Mouse (Mus musculus): ENCODE measurements around the gene Ston1.
A peak's percentile ranks its signal among the peaks of the same experiment; 100 is the strongest.

Ston1 gene

DNA sequence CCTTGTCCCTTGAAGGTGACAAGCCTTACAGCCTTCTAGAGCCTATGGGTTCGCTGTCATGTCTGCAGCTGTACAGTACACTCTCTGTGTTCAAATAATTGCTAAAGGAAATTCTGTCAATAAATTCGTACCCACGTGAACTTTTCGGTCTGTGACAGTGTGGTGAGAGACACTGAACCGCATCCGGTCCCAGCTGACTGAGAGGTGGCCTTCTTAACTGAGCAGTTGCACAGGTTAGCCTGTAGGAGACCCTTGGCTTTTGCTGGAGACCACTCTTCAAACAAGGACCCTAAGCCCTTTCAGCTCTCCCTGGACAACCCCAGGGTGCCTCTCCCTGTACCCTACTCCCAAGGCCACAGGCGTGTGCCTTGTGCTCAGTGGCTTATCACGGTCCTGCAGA, 9.3 kb upstream of the Ston1 start:
- no peak for DNase-seq

DNA sequence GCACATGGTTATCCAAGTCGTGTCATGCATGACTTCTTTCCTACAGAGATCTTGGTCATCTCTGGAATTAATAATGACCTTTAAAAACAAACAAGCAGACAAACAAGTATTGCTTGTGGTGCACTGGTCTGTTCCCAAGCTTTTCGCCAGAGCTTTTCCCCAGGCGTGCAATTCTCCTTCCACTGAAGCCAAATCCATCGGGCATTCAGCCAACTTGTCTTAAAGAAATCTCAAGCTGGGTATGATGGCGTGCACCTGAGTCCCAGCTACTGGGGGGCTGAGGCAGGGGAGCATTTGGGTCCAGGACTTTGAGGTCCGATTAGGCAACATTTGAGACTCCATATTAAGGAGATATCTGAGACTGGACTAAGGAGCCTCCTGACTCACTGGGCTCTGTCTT, 7.2 kb upstream of the Ston1 start:
- DNase-seq, result no peak

DNA sequence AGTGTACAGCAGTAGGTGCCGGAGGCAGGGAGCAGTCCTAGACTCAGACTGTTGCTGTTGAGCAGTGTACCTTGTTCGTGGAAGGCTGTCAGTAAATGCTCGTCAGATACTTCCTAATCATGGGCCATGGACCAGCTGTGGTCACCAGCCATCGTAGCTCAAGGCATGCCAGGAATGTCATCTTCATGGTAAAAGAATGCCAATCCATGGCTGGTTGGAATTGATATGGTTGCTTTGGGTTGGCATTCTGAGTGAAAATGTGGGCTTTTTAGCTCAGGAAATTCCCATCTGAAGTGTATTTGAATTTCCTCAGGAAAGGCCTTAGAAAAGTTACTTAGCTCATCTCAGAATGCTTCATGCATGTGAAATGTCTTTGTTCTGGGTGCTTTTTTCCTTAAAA, 2.4 kb upstream of the Ston1 start:
- DNase-seq, result no peak

DNA sequence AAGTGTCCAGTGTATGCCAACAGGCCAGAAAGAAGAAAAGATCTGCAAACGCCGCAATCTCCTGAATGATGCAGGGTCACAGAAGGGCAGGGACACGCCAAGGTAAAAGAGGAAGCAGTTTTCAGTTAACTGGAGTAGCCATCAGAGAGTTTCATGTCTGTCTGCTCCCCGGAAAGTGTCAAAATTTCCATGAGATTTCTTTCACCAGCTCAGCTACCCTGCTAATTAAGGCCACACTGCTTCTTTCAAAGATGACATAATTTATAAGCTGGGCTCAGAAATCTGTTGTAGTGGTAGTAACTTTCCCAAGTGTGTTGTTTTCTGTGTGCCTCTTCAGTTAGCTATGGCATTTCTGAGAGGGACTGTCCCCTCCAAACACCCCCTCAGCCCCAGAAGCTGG, 1.4 kb upstream of the Ston1 start:
- DNase-seq, result no peak

DNA sequence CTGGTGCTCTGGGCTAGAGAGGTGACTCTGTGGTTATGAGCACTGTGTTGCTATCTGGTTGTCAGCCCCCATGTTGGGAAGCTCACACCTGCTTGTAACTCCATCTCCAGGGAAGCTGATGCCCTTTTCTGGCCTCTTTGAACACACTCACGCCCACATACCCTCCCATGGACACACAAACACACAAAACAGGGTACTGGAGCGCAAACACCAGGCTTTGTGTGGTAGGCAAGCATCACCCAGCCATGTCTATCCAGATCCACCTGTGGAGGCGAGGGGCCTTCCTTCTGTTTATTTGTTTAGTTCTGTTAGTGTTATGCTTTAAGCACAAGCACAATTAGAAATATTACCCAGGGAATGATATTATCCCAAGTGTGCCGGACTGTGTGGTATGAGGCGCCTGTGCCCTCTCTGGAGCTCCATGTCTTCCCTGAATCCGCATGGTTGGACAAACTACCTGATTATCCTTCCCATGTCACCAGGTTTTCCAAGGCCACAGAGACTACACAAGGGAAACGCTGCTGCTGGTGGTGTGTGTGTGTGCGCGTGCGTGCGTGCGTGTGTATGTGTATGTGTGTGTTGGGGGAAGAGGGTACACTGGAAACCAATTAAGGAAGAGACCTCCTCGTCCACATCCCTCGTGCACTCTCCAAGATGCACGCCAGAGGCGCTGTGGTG, 801 bp upstream of the Ston1 start:
- no peak for DNase-seq

DNA sequence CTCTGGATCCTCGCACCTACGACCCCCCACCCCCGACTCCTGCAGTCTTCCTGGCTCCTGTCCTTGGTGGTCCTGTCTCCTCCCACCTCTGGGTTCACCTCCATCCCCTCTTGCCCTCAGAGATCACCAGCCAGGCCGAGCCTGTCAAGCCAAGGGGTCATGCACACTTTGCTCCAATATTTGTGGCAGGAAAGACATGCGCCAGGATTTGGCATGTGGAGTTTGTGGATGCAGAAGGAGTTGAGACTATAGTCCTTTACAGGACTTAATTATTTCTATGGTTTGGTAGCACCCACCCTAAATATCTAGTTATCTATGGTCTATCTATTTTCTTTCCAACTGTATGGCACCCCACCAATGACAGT, 554 bp downstream of the Ston1 start:
- no peak for DNase-seq

DNA sequence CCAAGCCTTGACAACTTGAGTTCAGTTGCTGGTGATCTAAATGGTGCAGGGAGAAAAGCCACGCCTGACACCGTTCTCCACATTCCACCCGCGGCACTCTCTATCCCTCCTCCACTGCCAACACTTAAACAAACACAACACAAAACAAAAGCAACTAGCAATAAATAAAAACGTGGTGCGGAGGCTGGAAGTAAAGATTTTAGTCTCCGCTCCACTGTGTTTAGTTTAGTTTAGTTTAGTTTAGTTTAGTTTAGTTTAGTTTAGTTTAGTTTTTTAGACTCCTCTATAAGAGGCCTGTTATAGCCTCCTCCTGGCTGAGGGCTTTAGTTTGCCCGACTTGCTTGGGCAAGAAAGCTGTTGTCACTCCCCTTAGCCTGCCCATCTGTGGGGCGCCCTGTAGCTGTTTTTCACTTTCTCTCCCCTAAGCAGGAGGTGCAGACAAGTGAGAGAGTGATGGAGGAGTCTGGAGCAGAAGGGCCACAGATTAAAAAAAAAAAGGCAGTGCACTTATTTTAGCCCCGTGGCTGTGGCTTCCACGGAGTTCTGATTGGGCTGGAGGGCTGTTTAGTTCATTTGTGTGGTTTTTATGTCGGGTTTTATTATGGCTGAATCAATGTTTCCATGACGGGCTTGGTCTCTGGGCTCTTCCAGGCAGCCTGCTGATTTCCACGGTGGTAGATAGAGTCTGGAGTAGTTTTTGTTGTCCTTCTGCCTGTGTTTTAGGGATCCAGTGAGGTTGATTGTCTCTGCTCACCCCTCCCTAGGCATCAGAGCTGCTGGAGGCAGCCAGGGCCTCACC, 1.3 kb downstream of the Ston1 start:
- peak; percentile 45 for DNase-seq

DNA sequence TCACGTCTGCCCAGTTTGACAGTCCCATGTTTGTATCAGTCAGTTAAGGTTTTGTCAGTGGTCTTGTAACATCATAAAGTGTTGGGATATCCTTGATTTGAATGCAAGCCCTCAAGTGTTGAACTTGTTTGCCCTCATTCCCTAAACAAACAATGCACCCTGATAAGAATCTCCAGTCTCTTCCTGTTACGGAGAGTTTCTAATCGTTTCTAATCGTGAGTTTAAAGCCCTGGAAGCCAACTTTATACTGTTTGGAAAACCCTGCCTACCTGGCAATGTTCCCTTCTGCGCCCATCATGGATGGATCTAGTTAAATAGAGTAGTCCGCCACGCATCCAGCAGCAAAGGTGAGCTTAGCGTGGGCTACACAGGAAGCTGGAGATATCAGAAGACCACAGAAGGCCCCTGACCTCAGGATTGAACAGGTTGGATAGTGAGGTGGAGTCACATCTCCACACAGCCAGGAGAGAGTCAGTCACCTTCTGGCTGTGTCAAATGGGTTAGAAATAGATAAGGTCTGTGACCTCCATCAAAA, 3.1 kb downstream of the Ston1 start:
- no peak for DNase-seq

DNA sequence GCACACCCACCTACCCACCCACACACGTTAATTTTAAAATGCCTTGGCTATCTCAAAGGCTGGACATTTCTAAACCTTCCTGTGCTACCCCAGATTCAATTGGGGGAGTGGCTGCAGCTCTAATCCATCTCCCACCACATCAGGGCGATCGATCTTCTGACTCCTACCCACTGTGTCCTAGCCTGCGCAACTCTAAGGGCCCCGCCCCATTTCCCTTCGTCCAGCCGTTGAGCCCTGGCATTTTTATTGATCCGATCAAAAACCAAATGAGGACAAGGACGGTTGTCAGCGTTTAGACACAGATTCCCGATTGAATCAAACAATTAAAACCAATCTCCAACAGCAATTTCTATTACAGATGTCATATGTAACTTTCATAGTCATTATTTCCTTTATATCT, 6.5 kb downstream of the Ston1 start:
- no peak for DNase-seq

DNA sequence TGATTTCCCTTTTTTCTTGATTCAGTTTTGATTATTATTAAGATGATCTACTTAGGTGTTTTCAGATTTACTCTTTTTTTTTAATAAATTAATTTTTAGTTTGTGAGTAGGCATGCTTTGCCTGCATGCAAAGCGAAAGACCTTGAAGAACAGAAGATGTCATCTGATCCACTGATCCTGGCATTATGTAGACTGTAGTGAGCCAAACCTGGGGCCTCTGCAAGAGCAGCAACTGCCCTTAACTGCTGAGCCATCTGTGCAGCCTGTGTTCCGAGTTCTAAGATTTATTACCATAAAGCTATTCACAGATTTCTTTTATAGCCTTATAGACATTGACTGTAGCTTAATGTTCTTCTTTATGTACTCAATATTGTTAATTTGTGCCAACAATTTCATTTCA, 8.6 kb downstream of the Ston1 start:
- DNase-seq, result no peak

DNA sequence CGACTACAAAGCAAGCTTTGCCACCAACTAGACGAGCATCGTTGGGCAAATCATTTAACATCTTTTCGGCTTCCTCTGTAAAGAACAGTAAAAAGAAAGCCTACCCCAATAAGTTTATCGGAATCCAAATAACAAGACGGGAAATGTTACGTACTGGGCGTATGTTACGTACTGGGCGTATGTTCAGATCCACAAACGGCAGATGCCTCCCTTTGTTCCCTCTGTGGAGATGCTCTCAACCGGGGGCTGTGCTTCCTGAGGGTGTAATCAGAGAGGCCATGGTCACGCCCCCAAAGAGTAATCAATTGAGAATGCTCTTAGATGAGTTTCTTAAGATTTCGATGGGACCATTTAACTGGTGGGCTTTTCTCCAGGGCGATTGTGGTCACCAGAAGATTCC, 11.9 kb downstream of the Ston1 start:
- no peak for DNase-seq

DNA sequence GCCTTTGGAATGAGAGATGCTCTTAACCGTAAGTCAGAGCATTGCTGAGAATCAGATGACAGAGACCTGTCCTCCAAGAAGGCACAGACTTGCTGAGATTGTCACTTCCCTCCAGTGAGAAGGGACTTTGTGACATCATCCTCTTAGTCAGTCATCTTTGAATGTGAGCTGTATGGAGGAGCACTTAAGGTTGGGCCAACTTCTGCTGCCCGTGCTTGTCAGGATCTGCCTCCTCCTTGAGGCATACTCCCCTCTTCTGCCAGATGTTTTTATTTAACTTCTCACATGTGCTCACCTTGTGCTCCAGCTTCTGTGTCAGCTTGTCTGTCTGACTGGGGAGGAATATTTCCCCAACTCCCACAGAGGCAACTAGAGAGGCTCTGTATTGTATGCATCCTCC, 13.6 kb downstream of the Ston1 start:
- no peak for DNase-seq

DNA sequence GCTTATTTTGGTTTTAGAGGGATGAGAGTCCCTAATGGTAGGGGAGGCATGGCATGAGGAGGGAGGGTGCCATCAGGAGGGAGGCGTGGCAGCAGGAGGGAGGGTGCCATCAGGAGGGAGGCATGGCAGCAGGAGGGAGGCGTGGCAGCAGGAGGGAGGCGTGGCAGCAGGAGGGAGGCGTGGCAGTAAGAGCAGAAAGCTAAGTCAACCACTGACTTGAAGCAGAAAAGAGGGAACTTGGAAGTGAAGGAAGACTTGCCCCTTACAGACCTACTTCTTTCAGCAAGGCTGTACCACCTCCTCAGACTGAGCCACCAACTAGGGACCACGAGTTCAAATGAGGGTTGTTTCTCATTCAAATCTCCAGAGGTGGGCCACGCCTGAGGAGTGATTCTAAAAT, 15.7 kb downstream of the Ston1 start:
- DNase-seq, result no peak

DNA sequence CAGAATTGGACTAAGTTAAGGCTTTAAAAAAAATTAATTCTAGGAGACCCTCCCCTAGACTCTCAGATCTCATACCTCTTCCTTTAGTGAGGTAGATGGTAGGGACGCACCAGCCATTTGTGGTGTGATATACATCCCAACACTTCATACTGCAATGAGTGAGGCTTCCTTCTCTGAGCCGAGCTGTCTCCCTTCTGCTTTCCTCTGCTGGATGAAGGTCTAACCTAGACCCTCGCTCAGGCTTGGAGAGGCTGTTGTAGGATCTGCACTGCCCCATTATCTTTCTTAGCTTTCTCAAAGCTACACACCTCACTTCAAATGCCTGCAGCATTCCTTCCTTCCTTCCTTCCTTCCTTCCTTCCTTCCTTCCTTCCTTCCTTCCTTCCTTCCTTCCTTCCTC, 16.2 kb downstream of the Ston1 start:
- no peak for DNase-seq

DNA sequence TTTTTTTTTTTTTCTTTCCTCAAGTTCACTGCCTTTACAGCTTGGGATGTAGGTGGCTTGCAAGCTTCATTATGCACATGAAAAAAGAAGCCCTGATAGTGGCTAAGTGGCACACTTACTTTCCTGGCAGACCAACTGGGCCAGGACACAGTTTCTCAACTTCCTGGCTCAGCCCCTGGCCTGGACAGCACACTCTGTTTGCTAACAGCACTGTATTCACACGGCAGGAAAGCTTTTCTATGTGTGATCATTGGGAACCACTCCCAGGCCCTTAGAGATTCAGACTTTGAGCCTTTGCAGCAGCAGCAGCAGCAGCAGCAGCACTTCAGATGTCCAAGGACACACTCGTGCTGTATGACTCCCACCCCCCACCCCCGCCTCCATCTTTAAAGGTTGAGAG, 16.8 kb downstream of the Ston1 start:
- no peak for DNase-seq

DNA sequence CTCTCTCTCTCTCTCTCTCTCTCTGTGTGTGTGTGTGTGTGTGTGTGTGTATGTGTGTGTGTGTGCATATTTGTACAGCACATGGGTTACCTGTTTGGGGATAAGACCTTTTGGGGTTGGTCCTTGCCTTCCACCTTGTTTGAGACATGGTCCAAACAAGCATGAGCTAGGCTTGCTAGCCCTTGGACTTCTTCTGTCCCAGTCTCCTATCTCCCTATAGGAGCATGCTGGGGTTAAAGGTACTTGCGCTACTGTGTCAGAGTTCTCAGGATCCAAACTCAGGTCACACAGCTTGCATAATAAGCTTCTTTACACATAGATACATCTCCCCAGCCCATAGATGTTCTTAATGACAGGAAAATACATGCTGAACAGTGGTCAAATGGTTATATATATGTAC, 17.2 kb downstream of the Ston1 start:
- no peak for DNase-seq

DNA sequence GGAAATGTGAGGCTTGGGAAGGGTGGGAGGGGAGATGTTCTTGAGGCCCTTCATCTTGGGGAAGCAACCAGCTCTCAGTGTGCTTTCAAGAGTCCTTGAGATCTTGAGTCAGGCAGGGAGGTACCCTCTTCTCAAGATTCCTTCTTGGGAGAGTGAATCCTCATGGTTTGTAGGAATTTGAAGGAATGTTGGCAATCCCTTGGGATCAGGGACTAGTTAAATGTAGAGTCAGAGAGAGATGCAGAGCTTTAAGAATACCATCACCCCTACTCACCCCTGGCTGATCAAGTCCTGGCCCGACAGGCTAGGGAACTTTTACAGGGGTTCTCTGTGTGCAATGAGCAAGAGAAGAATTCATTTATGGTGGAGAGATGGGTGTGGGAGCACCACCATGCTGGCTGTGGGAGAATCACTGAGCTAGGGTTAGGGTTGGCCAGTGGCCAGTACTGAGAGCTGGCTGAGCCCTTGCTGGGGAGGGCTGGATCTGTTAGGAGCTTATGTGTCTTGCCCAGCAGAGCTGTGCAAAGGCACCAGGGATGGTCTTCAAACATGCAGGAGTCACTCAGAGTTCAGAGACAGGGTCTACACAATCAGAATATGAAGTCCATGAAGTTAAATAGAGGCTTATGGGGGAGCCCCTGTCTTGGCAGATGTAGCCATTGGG, 18.1 kb downstream of the Ston1 start:
- DNase-seq, result no peak

DNA sequence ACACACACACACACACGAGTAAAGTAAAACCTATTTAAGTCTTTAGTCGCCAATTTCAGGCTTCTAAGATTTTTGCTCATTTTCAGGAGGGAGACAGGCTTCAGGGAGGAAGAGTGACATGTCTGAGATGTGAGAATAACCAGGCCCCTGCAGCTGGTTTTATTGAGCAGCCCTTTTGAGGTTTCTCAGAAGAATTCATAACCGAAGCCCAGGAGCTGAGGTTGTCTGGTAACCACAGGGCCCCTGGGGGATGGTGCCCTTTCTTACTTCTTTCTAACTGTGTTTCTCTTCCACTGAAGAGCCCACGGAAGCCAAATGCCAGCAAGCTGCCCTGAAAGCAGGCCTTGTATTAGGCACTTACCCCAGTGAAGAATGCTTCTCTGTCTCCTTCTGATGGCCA, 23.5 kb downstream of the Ston1 start:
- DNase-seq, result no peak

DNA sequence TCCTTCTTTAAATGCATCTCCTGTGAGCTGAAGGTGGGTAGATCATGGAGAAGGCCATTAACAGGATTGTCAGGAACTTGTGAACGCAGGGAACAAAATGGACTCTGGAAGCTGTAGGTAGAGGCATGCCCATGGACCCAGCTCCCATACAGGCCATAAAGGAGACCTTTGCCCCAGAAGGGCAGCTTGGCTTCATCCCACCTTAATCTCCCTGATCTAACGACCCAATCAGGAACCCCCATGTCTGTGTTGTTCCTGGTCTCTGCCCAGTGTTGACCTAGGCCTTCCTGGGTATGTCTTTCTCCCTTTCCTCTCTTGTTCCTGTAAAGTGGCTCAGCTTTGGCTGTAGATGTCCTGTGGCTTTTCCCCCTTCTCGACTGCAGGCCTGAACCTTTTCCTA, 23.9 kb downstream of the Ston1 start:
- DNase-seq, result no peak

DNA sequence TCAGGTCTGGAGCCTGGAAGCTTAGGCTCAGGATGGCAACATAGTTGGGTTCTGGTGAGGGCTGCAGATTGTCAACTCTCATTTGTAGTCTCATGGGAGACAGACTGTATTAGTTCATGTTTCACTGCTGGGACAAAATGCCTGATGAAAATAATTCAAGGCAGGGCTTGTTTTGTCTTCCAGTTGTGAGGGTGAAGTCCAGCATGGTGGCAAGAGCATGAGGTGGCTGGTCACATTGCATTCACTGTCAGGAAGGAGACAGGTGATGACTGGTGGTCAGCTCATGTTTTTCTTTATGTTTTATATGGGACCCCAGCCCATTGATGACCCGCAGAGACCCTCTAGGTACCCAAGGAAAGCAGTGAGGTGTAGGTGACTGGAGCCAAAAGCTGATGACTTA, 25.2 kb downstream of the Ston1 start:
- DNase-seq, result no peak

DNA sequence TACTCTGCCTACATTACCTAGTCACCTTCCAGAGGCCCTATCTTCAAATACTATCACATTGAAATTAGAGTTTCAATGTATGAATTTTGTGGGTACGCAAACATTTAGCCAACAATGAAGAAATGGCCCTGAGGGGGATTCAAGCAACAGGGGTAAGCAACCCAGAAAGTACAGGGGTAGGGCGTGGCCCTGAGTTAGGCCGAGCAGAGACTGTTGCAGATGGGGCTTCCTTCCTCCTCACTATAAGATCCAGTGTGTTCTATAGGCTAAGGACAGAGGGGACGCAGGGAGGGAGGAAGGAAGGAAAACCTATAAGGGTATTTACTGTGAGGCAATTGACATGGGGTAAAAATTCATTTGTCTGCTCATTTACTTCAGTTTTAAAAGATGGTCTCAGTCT, 26.9 kb downstream of the Ston1 start:
- DNase-seq, result no peak

DNA sequence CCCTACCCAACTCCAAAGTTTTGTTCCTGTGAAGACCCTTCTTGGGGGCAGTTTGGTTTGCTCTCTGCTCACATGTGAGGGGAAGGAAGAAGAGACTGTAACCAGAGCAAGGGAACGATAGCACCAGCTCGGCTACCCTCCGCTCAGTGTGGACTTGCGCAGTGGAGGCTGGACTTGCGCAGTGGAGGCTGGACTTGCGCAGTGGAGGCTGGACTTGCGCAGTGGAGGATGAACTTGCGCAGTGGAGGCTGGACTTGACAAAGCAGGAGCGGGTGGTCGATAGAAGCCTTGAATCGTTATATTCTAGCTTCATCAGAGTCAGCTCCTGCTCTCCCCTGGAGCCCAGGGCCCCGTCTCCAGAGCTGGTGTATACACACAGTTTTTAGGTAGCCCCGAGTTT, 27.9 kb downstream of the Ston1 start:
- DNase-seq, result no peak

DNA sequence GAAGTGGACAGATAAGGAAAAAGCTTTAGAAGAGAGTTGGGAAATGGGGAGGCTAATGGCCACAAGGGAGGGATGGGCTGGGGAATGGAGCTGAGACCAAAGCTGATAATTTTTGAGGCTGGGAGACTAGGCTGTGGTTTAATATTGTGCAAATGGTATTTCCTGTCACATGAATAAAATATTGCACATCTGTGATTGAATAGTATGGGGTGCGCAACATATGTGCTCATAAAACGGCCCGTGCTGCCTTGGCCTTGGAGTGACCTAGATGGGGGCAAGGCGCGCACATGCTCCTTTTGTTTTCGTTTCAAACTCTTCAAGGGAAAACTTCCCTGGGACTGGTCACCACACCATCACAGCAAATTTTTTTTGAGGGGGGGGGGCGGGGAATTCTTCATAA, 28.4 kb downstream of the Ston1 start:
- DNase-seq, result no peak

DNA sequence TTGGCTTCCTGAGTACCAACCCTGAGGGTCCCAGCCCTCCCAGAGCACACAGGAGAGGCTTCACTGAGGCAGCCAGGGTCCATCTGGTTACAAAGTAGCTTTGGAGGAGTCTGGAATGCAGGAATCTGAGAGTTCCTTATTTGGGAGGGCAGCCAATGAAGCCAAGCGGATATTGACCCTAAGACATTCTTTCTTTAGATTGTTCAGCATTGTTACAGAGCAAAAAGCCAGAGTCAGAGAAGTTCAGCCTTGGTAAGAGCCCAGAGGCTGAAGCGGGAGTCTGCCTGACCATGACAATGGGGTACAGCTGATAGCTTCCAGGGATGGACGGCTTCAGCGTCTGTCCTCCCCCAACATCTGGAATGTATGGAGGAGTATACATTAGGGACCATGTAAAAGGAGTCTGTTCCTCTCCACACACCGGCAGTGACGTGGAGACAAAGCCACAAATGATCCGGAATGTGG, 28.9 kb downstream of the Ston1 start:
- peak; percentile 61 for DNase-seq

Data from embryo, embryonic 11 days (tissue).